Comparison of ENCODE assay signal across 20 mouse cellular contexts in genomic region chr1:166787945-166788344, GRCm38 (mm10).
A peak's percentile ranks its signal among the peaks of the same experiment; 100 is the strongest.
DNase-seq lines count a peak whose midpoint lies in the region; ATAC-seq and TF ChIP-seq lines count a peak whose summit lies in the region.
"Had no signal": no experiment of that assay in that cellular context is flagged by ENCODE, and none has a peak within 500 bp of the region (broad histone marks: within the 10 kb centered on the region; RNA-seq: fewer than 3 reads in every experiment).

No protein-coding gene starts in this region.

- H3K27ac ChIP-seq in kidney, adult 2 months (ENCODE audit: insufficient read depth, low read depth, low read length): no peak overlapping the region
- H3K27ac ChIP-seq: heart, adult 2 months; hindbrain, embryonic 13.5 days; limb, embryonic 13.5 days; liver, embryonic 14.5 days; midbrain, embryonic 12.5 days had no signal

- WGBS in kidney, adult 2 months: 56% methylated on average over 1 of the region's 1 CpGs

- no peak overlapping the region for H3K4me3 ChIP-seq in kidney, adult 2 months (ENCODE audit: insufficient read depth, low read depth, low read length)
- H3K4me3 ChIP-seq in C2C12 (ENCODE audit: insufficient read depth, poor library complexity, severe bottlenecking): no peak overlapping the region
- H3K4me3 ChIP-seq: forebrain, embryonic 15.5 days; heart, adult 2 months; hindbrain, embryonic 13.5 days; limb, embryonic 13.5 days; midbrain, embryonic 12.5 days had no signal

- no peaks in the 10 kb centered on the region for H3K27me3 ChIP-seq in kidney, adult 2 months (replicated peaks; ENCODE audit: control insufficient read depth, insufficient read depth, low read length)
- H3K27me3 ChIP-seq in C2C12 (ENCODE audit: control insufficient read depth, insufficient read depth, insufficient read length): no peaks in the 10 kb centered on the region
- H3K27me3 ChIP-seq: forebrain, embryonic 15.5 days; hindbrain, embryonic 13.5 days; limb, embryonic 13.5 days; midbrain, embryonic 12.5 days had no signal

- no peak overlapping the region for H3ac ChIP-seq in C2C12 (ENCODE audit: control insufficient read depth, insufficient read length, low read depth)

- no peaks in the 10 kb centered on the region for H3K79me3 ChIP-seq in C2C12 (ENCODE audit: low read depth)

- no peaks in the 10 kb centered on the region for H3K36me3 ChIP-seq in kidney, adult 2 months (ENCODE audit: control insufficient read depth, insufficient read depth, low read length)
- H3K36me3 ChIP-seq in C2C12 (ENCODE audit: control insufficient read depth, insufficient read depth): no peaks in the 10 kb centered on the region
- H3K36me3 ChIP-seq: forebrain, embryonic 15.5 days; hindbrain, embryonic 13.5 days; limb, embryonic 13.5 days; midbrain, embryonic 12.5 days had no signal

- H3K4me1 ChIP-seq in kidney, adult 2 months (ENCODE audit: control insufficient read depth, insufficient read depth, low read length): no peaks in the 10 kb centered on the region
- H3K4me1 ChIP-seq: hindbrain, embryonic 13.5 days; limb, embryonic 13.5 days had no signal

- ATAC-seq in common myeloid progenitor, adult 5-6 weeks (replicated peaks; ENCODE audit: low read depth, poor library complexity, severe bottlenecking): peak; percentile 86
- ATAC-seq in megakaryocyte progenitor cell, adult 5-6 weeks (replicated peaks; ENCODE audit: poor library complexity): peak; percentile 91
- ATAC-seq: forebrain, embryonic 15.5 days; inflammation-experienced regulatory T-cells, adult 6 months had no signal

- no peak for TF ChIP-seq POLR2A in kidney, adult 2 months (IDR thresholded peaks at IDR 0.05; ENCODE audit: low read depth, low read length)

- DNase-seq in kidney, adult 2 months: peak; percentile 3
- DNase-seq in kidney, adult 11 months: no peak
- DNase-seq in urinary bladder, postnatal 25 days (ENCODE audit: low spot score): no peak
- no peak for DNase-seq in ovary, adult 18-20 months (ENCODE audit: low spot score)
- DNase-seq: cerebellum, adult 2 months; cerebellum, postnatal 36 days; gastrocnemius, postnatal 14 days; heart, adult 2 months; kidney, postnatal 36 days; lung, embryonic 14.5 days; lung, postnatal 36 days had no signal

- no peaks in the 10 kb centered on the region for H3K79me2 ChIP-seq in C2C12 (ENCODE audit: control insufficient read depth, insufficient read depth)

- no peak for TF ChIP-seq CTCF in kidney, adult 2 months (conservative IDR thresholded peaks at IDR 0.05; ENCODE audit: insufficient read depth, insufficient read length, low read depth, low read length)
- no peak for TF ChIP-seq CTCF in C2C12 (IDR thresholded peaks at IDR 0.05; ENCODE audit: control insufficient read depth, insufficient read depth, insufficient read length)

TF ChIP-seq in C2C12, 6 proteins besides CTCF, POLR2A, EP300 and RAD21:
- TF ChIP-seq USF1 (IDR thresholded peaks at IDR 0.05; ENCODE audit: low read depth) (no peak), CEBPB (IDR thresholded peaks at IDR 0.05; ENCODE audit: low read depth) (no peak), MYOG (IDR thresholded peaks at IDR 0.05; ENCODE audit: control insufficient read depth, extremely low read depth, insufficient read length) (no peak), FOSL1 (IDR thresholded peaks at IDR 0.05; ENCODE audit: insufficient read depth, low read length, poor library complexity, severe bottlenecking) (peak; percentile 92)
